Mouse (Mus musculus): ENCODE measurements at regions not wholly inside any gene's neighbourhood (a gene's known extent, or its start where the extent isn't known, plus 50 kb on each side); places are given as distances from the start of the nearest gene placed in this dataset.

DNA sequence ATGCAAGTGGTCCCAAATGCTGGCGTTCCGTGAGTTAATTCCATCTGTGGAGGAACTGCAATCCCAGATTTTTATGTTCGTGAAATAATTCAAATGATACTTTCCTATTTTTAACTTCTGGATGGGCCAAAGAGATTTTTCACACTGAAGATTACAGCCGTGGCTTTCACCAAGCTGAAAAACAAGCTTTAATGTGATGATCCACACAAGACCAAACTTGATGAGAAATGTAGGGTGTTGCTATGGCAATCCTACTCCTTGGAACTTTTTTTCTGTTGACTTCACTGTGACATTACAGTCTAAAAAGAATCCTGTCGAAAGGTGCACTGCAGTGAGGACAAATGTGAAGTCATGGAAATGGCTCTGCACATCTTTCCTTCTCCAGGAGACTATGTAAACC is 100.1 kb upstream of the Snx7 start:
- TF ChIP-seq POLR2A (IDR thresholded peaks at IDR 0.05; ENCODE audit: borderline replicate concordance, extremely low read depth, insufficient read depth, insufficient read length, poor library complexity, severe bottlenecking) (no peak), CTCF (IDR thresholded peaks at IDR 0.05; ENCODE audit: borderline replicate concordance, extremely low read depth, insufficient read depth, insufficient read length) (no peak)
